Mouse (Mus musculus) cerebellum, adult 11-12 months (tissue): Measurements from ENCODE around the gene Ifit1bl1.
A peak's percentile ranks its signal among the peaks of the same experiment; 100 is the strongest.
"Not testable (repeated sequence)": the region's sequence is repeated elsewhere in the genome, so short reads cannot be mapped to it uniquely, and the experiment has no call there.

ENCODE experiments used
- DNase-seq: peaks from one replicate; pipeline ENCODE4 v3.0.0; 2022

Gene Ifit1bl1

GRCm38 (mm10) chr19:34601888-34602287 lies at the start of gene Ifit1bl1:
Ifit1bl1 (minus strand) TSS chr19:34601956.
- not testable (repeated sequence) for DNase-seq

- DNase-seq = no peak
Measured at GRCm38 (mm10) chr19:34650997-34651396, 49.2 kb upstream of the Ifit1bl1 start.

GRCm38 (mm10) chr19:34650276-34650675 lies 48.5 kb upstream of the Ifit1bl1 start:
- DNase-seq = no peak

GRCm38 (mm10) chr19:34647630-34648029 lies 45.9 kb upstream of the Ifit1bl1 start:
- not testable (repeated sequence) for DNase-seq

- no peak for DNase-seq
Measured at GRCm38 (mm10) chr19:34642616-34643015, 40.9 kb upstream of the Ifit1bl1 start.

- no peak for DNase-seq
Measured at GRCm38 (mm10) chr19:34640623-34641022, 38.9 kb upstream of the Ifit1bl1 start, which contains the start of the genes Ifit1bl2 and Ifit1. Ifit1bl2 (minus strand) TSS chr19:34640743. Ifit1 (plus strand) TSS chr19:34640871.

GRCm38 (mm10) chr19:34636933-34637557 lies 35.3 kb upstream of the Ifit1bl1 start:
- DNase-seq = no peak

GRCm38 (mm10) chr19:34633484-34633883 lies 31.7 kb upstream of the Ifit1bl1 start:
- DNase-seq = no peak

GRCm38 (mm10) chr19:34631487-34631886 lies 29.7 kb upstream of the Ifit1bl1 start:
- no peak for DNase-seq

GRCm38 (mm10) chr19:34627496-34627895 lies 25.7 kb upstream of the Ifit1bl1 start:
- no peak for DNase-seq

GRCm38 (mm10) chr19:34624663-34625062 lies 22.9 kb upstream of the Ifit1bl1 start:
- DNase-seq = no peak

- no peak for DNase-seq
Measured at GRCm38 (mm10) chr19:34623781-34624180, 22.0 kb upstream of the Ifit1bl1 start.

- DNase-seq = no peak
Measured at GRCm38 (mm10) chr19:34620871-34621270, 19.1 kb upstream of the Ifit1bl1 start.

- DNase-seq = not testable (repeated sequence)
Measured at GRCm38 (mm10) chr19:34612243-34613001, 10.7 kb upstream of the Ifit1bl1 start.

GRCm38 (mm10) chr19:34610118-34610517 lies 8.4 kb upstream of the Ifit1bl1 start:
- DNase-seq = not testable (repeated sequence)

GRCm38 (mm10) chr19:34607237-34608051 lies 5.7 kb upstream of the Ifit1bl1 start, which contains the start of gene Ifit3b:
Ifit3b (plus strand) TSS chr19:34607970.
- not testable (repeated sequence) for DNase-seq

- DNase-seq = no peak
Measured at GRCm38 (mm10) chr19:34605472-34605871, 3.7 kb upstream of the Ifit1bl1 start.

- DNase-seq = not testable (repeated sequence)
Measured at GRCm38 (mm10) chr19:34599250-34599649, 2.5 kb downstream of the Ifit1bl1 start.

GRCm38 (mm10) chr19:34598341-34598740 lies 3.4 kb downstream of the Ifit1bl1 start:
- DNase-seq = peak; percentile 7

GRCm38 (mm10) chr19:34596811-34597210 lies 4.9 kb downstream of the Ifit1bl1 start:
- no peak for DNase-seq

- not testable (repeated sequence) for DNase-seq
Measured at GRCm38 (mm10) chr19:34594523-34594922, 7.2 kb downstream of the Ifit1bl1 start.

- no peak for DNase-seq
Measured at GRCm38 (mm10) chr19:34593456-34593855, 8.3 kb downstream of the Ifit1bl1 start.

- DNase-seq = no peak
Measured at GRCm38 (mm10) chr19:34588959-34589358, 12.8 kb downstream of the Ifit1bl1 start.
